Mouse (Mus musculus): Measurements from ENCODE around the gene Lrcol1. TPM values are rescaled to one million over a fixed set of nuclear protein-coding genes. Genes with fewer than 3 reads are reported as not detected.

The Lrcol1 gene
- not detected for polyA plus RNA-seq (2014; fragmentation: Illumina TruSeq; extraction: RNeasy Lipid Tissue Mini Kit (QIAGEN cat#74804); ENCODE audit: low read depth, low replicate concordance)

DNA sequence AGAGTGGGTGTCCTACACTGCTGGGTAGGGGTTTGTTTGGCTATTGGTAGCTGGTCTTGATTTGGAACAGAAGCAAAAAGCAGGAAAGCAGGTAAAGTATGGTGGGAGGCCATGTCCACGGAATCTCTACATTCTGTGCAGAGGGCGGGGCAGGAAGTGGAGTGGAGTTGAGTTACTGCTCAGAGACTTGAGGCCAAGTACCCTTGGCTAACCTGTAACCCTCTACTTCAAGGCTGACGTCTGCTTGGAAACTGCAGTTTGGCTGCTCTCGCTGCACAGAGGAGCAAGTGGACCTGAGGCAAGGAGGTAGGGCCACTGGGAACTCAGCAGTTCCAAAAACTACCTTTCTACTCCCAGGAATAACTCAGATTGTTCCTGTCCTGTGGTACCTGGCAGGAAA lies at the start of gene Lrcol1:
TSS of gene Lrcol1 (plus strand) at position 207 of the 400 bp plus-strand sequence.

DNA sequence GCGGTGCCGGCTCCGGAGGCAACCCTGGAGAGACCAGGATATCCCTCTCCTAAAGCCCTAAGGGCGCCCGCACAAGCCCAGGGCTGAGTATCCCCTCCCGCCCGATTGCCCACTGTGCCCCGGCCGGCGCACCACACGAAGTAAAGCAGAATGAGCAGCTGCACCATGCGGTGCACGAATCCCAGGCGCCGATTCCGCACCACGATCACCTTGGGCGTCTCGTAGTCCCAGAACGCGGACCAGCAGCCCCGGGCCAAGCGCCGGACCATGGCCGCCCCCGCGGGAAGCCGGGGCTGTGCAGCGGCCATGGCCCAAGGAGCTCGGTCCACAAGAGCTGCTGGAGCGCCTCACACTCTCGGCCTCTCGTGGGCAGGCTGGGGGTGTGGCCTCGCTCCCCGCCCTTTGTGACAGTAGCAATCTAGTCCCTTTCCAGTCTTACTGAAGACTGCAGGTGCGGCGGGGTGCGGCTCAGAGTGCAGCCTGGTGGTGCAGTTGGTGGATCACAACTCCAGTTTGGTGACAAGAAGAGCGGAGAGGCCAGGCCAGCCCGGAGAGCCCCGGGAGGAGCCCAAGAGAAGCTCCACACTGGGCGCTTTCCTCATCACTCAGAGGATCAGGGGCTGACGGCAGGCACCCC lies 1.8 kb upstream of the Lrcol1 start, which contains the start of gene P2rx2:
TSS of gene P2rx2 (minus strand) at position 565 of the 637 bp plus-strand sequence.

Other genes starting within 250 kb of the Lrcol1 start
- gene Plcxd1, start 244.8 kb upstream of the Lrcol1 start, polyA plus RNA-seq (2014; fragmentation: Illumina TruSeq; extraction: RNeasy Lipid Tissue Mini Kit (QIAGEN cat#74804); ENCODE audit: low read depth, low replicate concordance), result not detected
- gene Gtpbp6, start 236.5 kb upstream of the Lrcol1 start, polyA plus RNA-seq (2014; fragmentation: Illumina TruSeq; extraction: RNeasy Lipid Tissue Mini Kit (QIAGEN cat#74804); ENCODE audit: low read depth, low replicate concordance), result 13.6 TPM
- 3.2 TPM for gene Zfp605, start 234.6 kb upstream of the Lrcol1 start, polyA plus RNA-seq (2014; fragmentation: Illumina TruSeq; extraction: RNeasy Lipid Tissue Mini Kit (QIAGEN cat#74804); ENCODE audit: low read depth, low replicate concordance)
- 16.6 TPM for gene Chfr, start 208.9 kb upstream of the Lrcol1 start, polyA plus RNA-seq (2014; fragmentation: Illumina TruSeq; extraction: RNeasy Lipid Tissue Mini Kit (QIAGEN cat#74804); ENCODE audit: low read depth, low replicate concordance)
- 30.0 TPM for gene Golga3, start 168.0 kb upstream of the Lrcol1 start, polyA plus RNA-seq (2014; fragmentation: Illumina TruSeq; extraction: RNeasy Lipid Tissue Mini Kit (QIAGEN cat#74804); ENCODE audit: low read depth, low replicate concordance)
- gene Ankle2, start 113.7 kb upstream of the Lrcol1 start, polyA plus RNA-seq (2014; fragmentation: Illumina TruSeq; extraction: RNeasy Lipid Tissue Mini Kit (QIAGEN cat#74804); ENCODE audit: low read depth, low replicate concordance), result 18.6 TPM
- gene Pgam5, start 74.8 kb upstream of the Lrcol1 start, polyA plus RNA-seq (2014; fragmentation: Illumina TruSeq; extraction: RNeasy Lipid Tissue Mini Kit (QIAGEN cat#74804); ENCODE audit: low read depth, low replicate concordance), result 37.2 TPM
- gene Pxmp2, start 58.5 kb upstream of the Lrcol1 start, polyA plus RNA-seq (2014; fragmentation: Illumina TruSeq; extraction: RNeasy Lipid Tissue Mini Kit (QIAGEN cat#74804); ENCODE audit: low read depth, low replicate concordance), result 140 TPM
- 2.2 TPM for gene Pole, start 58.4 kb upstream of the Lrcol1 start, polyA plus RNA-seq (2014; fragmentation: Illumina TruSeq; extraction: RNeasy Lipid Tissue Mini Kit (QIAGEN cat#74804); ENCODE audit: low read depth, low replicate concordance)
- not detected for gene P2rx2, start 1.5 kb upstream of the Lrcol1 start, polyA plus RNA-seq (2014; fragmentation: Illumina TruSeq; extraction: RNeasy Lipid Tissue Mini Kit (QIAGEN cat#74804); ENCODE audit: low read depth, low replicate concordance)
- 39.7 TPM for gene Fbrsl1, start 103.8 kb downstream of the Lrcol1 start, polyA plus RNA-seq (2014; fragmentation: Illumina TruSeq; extraction: RNeasy Lipid Tissue Mini Kit (QIAGEN cat#74804); ENCODE audit: low read depth, low replicate concordance)
- gene Galnt9, start 199.6 kb downstream of the Lrcol1 start, polyA plus RNA-seq (2014; fragmentation: Illumina TruSeq; extraction: RNeasy Lipid Tissue Mini Kit (QIAGEN cat#74804); ENCODE audit: low read depth, low replicate concordance), result not detected

Measured in heart, adult 10 weeks (tissue).